Mouse (Mus musculus) erythroblast, embryonic 14.5 days (primary cell): Measurements from ENCODE around the gene Nudt22.

Source experiments
- GATA1 ChIP-seq: IDR thresholded peaks from 2 replicates; pipeline ENCODE4 v1.6.1; 2012; ENCODE audit warnings: low read length, inconsistent platforms, mixed read lengths
- TAL1 ChIP-seq: IDR thresholded peaks from 3 replicates; pipeline ENCODE4 v1.6.1; 2012; ENCODE audit warnings: low read length, inconsistent platforms, mixed read lengths

DNA sequence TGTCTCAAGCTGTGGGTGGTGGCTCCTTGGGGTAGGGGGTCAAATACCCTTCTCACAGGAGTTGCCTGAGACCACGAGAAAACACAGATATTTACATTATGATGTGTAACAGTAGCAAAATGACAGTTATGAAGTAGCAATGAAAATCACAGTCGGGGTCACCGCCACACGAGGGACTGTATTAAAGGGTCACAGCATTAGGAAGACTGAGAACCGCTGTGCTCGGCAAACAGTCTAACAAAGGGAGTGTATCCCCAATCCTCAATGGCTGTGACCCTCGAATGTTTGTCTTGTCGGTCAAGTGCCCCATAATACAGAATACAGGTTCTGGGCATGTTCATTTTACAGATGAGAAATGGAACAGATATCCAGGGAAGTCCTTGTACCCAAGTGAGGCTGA lies 1.9 kb downstream of the Nudt22 start:
- TF ChIP-seq GATA1 = no peak
- no peak for TF ChIP-seq TAL1
